Mouse (Mus musculus): ENCODE measurements at regions not wholly inside any gene's neighbourhood (a gene's known extent, or its start where the extent isn't known, plus 50 kb on each side); places are given as distances from the start of the nearest gene placed in this dataset.

GRCm38 (mm10) chr3:56590071-56590470 is 406.6 kb upstream of the Nbea start:
- no peak for DNase-seq

- DNase-seq = peak; percentile 20
These were observed 391.9 kb upstream of the Nbea start for GRCm38 (mm10) chr3:56575422-56575821.

GRCm38 (mm10) chr3:56536178-56536577 is 352.7 kb upstream of the Nbea start:
- DNase-seq = peak; percentile 5

GRCm38 (mm10) chr3:56504445-56504844 is 320.9 kb upstream of the Nbea start:
- no peak for DNase-seq

GRCm38 (mm10) chr3:56499301-56499700 is 315.8 kb upstream of the Nbea start:
- DNase-seq = no peak

- no peak for DNase-seq
These were observed 310.4 kb upstream of the Nbea start for GRCm38 (mm10) chr3:56493937-56494336.

- peak; percentile 31 for DNase-seq
These were observed 305.7 kb upstream of the Nbea start for GRCm38 (mm10) chr3:56489154-56489553.

- DNase-seq = no peak
These were observed 302.3 kb upstream of the Nbea start for GRCm38 (mm10) chr3:56485550-56486400.

- no peak for DNase-seq
These were observed 300.6 kb upstream of the Nbea start for GRCm38 (mm10) chr3:56484096-56484495.

- no peak for DNase-seq
These were observed 299.9 kb upstream of the Nbea start for GRCm38 (mm10) chr3:56483370-56483769.

- DNase-seq = no peak
These were observed 296.0 kb upstream of the Nbea start for GRCm38 (mm10) chr3:56479529-56479928.

- peak; percentile 58 for DNase-seq
These were observed 295.1 kb upstream of the Nbea start for GRCm38 (mm10) chr3:56478544-56479140.

- no peak for DNase-seq
These were observed 292.3 kb upstream of the Nbea start for GRCm38 (mm10) chr3:56475529-56476527.

GRCm38 (mm10) chr3:56472651-56473050 is 289.1 kb upstream of the Nbea start:
- peak; percentile 93 for DNase-seq

GRCm38 (mm10) chr3:56471823-56472222 is 288.3 kb upstream of the Nbea start:
- DNase-seq = peak; percentile 39

- DNase-seq = peak; percentile 82
These were observed 287.7 kb upstream of the Nbea start for GRCm38 (mm10) chr3:56471185-56471584.

GRCm38 (mm10) chr3:56457625-56458024 is 274.1 kb upstream of the Nbea start:
- DNase-seq = peak; percentile 42

GRCm38 (mm10) chr3:56456317-56456716 is 272.8 kb upstream of the Nbea start:
- peak; percentile 58 for DNase-seq

- DNase-seq = no peak
These were observed 255.4 kb upstream of the Nbea start for GRCm38 (mm10) chr3:56438900-56439299.

- DNase-seq = peak; percentile 72
These were observed 254.7 kb upstream of the Nbea start for GRCm38 (mm10) chr3:56438020-56438747.

GRCm38 (mm10) chr3:56437058-56437457 is 253.6 kb upstream of the Nbea start:
- peak; percentile 18 for DNase-seq

- DNase-seq = no peak
These were observed 250.0 kb upstream of the Nbea start for GRCm38 (mm10) chr3:56433495-56433894.

Data from retina, postnatal 1 day (tissue).